Mouse (Mus musculus) stomach, embryonic 16.5 days (tissue): ENCODE data around the gene Pomp. TPM values are rescaled to one million over a fixed set of nuclear protein-coding genes. Genes with fewer than 3 reads are reported as not detected.

ENCODE experiments used
- ATAC-seq: fragments of 200-750 bp; cut with Nextera tagmentation; 2 replicates; pipeline ENCODE4 v1.8.0; 2017; ENCODE audit warnings: moderate number of reproducible peaks, moderate TSS enrichment; ENCODE audit not compliant: insufficient read depth, low FRiP score
- H3K27ac ChIP-seq: fragments of 300-500 bp; sonication (generic); 2 replicates; pipeline ENCODE4 v1.5.1; 2014; ENCODE audit warnings: low read length
- H3K27me3 ChIP-seq: fragments of 300-500 bp; sonication (generic); 2 replicates; pipeline ENCODE4 v1.6.1; 2014; ENCODE audit warnings: low read length, control low read depth, mixed read lengths; ENCODE audit not compliant: control insufficient read depth, insufficient read depth
- H3K36me3 ChIP-seq: fragments of 300-500 bp; sonication (generic); 2 replicates; pipeline ENCODE4 v1.6.1; 2014; ENCODE audit warnings: low read length; ENCODE audit not compliant: control insufficient read depth, insufficient read depth
- H3K4me1 ChIP-seq: fragments of 300-500 bp; sonication (generic); 2 replicates; pipeline ENCODE4 v1.6.1; 2014; ENCODE audit warnings: low read length, control low read depth, mixed read lengths; ENCODE audit not compliant: control insufficient read depth, insufficient read depth
- H3K4me2 ChIP-seq: fragments of 300-500 bp; sonication (generic); 2 replicates; pipeline ENCODE4 v1.6.1; 2014; ENCODE audit warnings: low read depth, low read length, mixed read lengths
- H3K4me3 ChIP-seq: fragments of 300-500 bp; sonication (generic); replicated peaks from 2 replicates; pipeline ENCODE4 v1.5.1; 2014; ENCODE audit warnings: mild to moderate bottlenecking, low read length
- H3K9ac ChIP-seq: fragments of 300-500 bp; sonication (generic); 2 replicates; pipeline ENCODE4 v1.6.1; 2014; ENCODE audit warnings: low read length
- H3K9me3 ChIP-seq: fragments of 300-500 bp; sonication (generic); replicated peaks from 2 replicates; pipeline ENCODE4 v1.6.1; 2016; ENCODE audit warnings: low read length, control low read depth; ENCODE audit not compliant: control insufficient read depth
- WGBS: fragments of 180-500 bp; shearing (Covaris S2); extraction: QIAGEN DNeasy Blood & Tissue Kit; methylation state at CpG from one replicate; pipeline ENCODE4 v1.1.7; 2014; 5-methylcytosine and 5-hydroxymethylcytosine counted together
- polyA plus RNA-seq: library from polyadenylated mRNA; unstranded; fragments of >200 nt; fragmentation: Nextera tagmentation; extraction: Ambion mirVana; gene quantifications from 2 replicates; pipeline ENCODE4 v1.2.1, GENCODE M21; 2015

Pomp gene
- polyA plus RNA-seq, 1 experiment from 2014 or later, result 446 TPM

- H3K9me3 ChIP-seq, result no peaks in the 10 kb centered on the region
- H3K4me2 ChIP-seq, result no peak overlapping the region
- ATAC-seq, result no peak
- H3K27ac ChIP-seq, result no peak overlapping the region
- H3K4me1 ChIP-seq, result no peaks in the 10 kb centered on the region
- no peaks in the 10 kb centered on the region for H3K27me3 ChIP-seq
- no peak overlapping the region for H3K9ac ChIP-seq
- 63% methylated on average over 5 of the region's 5 CpGs for WGBS
- no peaks in the 10 kb centered on the region for H3K36me3 ChIP-seq
- H3K4me3 ChIP-seq, result no peak overlapping the region
These were observed 64.4 kb downstream of the Pomp start for GRCm38 (mm10) chr5:147924621-147925020.

Other genes with a start within 250 kb of the Pomp start
- 8.7 and 9.9 TPM in 2 replicates for gene Flt1, start 134.4 kb upstream of the Pomp start, polyA plus RNA-seq
- 7.3 and 9.0 TPM in 2 replicates for gene Slc46a3, start 34.4 kb downstream of the Pomp start, polyA plus RNA-seq
- 11.4 and 12.4 TPM in 2 replicates for gene Mtus2, start 96.9 kb downstream of the Pomp start, polyA plus RNA-seq